Mouse (Mus musculus) embryonic facial prominence, embryonic 15.5 days (tissue): Measurements from ENCODE around the gene Clip4. TPM values are rescaled to one million over a fixed set of nuclear protein-coding genes. Genes with fewer than 3 reads are reported as not detected.
"Not testable (repeated sequence)": the region's sequence is repeated elsewhere in the genome, so short reads cannot be mapped to it uniquely, and the experiment has no call there.

Source experiments
- ATAC-seq: fragments of 200-750 bp; cut with Nextera tagmentation; 2 replicates; pipeline ENCODE4 v1.8.0; 2017; ENCODE audit warnings: low read depth, moderate TSS enrichment; ENCODE audit not compliant: insufficient number of reproducible peaks, low FRiP score, low TSS enrichment
- H3K27ac ChIP-seq: fragments of 300-500 bp; sonication (generic); replicated peaks from 2 replicates; pipeline ENCODE4 v1.5.1; 2015; ENCODE audit warnings: mild to moderate bottlenecking, inconsistent platforms
- H3K27me3 ChIP-seq: fragments of 300-500 bp; sonication (generic); 2 replicates; pipeline ENCODE4 v1.6.1; 2015; ENCODE audit warnings: inconsistent platforms
- H3K36me3 ChIP-seq: fragments of 300-500 bp; sonication (generic); 2 replicates; pipeline ENCODE4 v1.6.1; 2015; ENCODE audit warnings: mild to moderate bottlenecking, inconsistent platforms
- H3K4me1 ChIP-seq: fragments of 300-500 bp; sonication (generic); 2 replicates; pipeline ENCODE4 v1.6.1; 2015; ENCODE audit warnings: inconsistent platforms
- H3K4me2 ChIP-seq: fragments of 300-500 bp; sonication (generic); replicated peaks from 2 replicates; pipeline ENCODE4 v1.6.1; 2015; ENCODE audit warnings: mild to moderate bottlenecking, inconsistent platforms
- H3K4me3 ChIP-seq: fragments of 300-500 bp; sonication (generic); replicated peaks from 2 replicates; pipeline ENCODE4 v1.5.1; 2015; ENCODE audit warnings: mild to moderate bottlenecking, inconsistent platforms
- H3K9ac ChIP-seq: fragments of 300-500 bp; sonication (generic); 2 replicates; pipeline ENCODE4 v1.6.1; 2015; ENCODE audit warnings: inconsistent platforms
- H3K9me3 ChIP-seq: fragments of 300-500 bp; sonication (generic); replicated peaks from 2 replicates; pipeline ENCODE4 v1.6.1; 2016; ENCODE audit warnings: inconsistent platforms
- WGBS: fragments of 180-500 bp; shearing (Covaris S2); methylation state at CpG from one replicate; pipeline ENCODE4 v1.1.7; 2015; 5-methylcytosine and 5-hydroxymethylcytosine counted together
- polyA plus RNA-seq: library from polyadenylated mRNA; unstranded; fragments of >200 nt; fragmentation: Nextera tagmentation; extraction: Ambion mirVana; gene quantifications from 2 replicates; pipeline ENCODE4 v1.2.1, GENCODE M21; 2015

Gene Clip4
- polyA plus RNA-seq: 17.6 and 19.0 TPM in 2 replicates

GRCm38 (mm10) chr17:71768173-71768572 is at the start of gene Clip4:
TSS of gene Clip4 (plus strand) at chr17:71768473.
- WGBS: 43% methylated on average over 1 of the region's 1 CpGs
- H3K4me2 ChIP-seq, H3K4me1 ChIP-seq, H3K4me3 ChIP-seq, H3K9ac ChIP-seq, H3K27ac ChIP-seq, H3K27me3 ChIP-seq, ATAC-seq, H3K36me3 ChIP-seq, H3K9me3 ChIP-seq: not testable (repeated sequence)

DNA sequence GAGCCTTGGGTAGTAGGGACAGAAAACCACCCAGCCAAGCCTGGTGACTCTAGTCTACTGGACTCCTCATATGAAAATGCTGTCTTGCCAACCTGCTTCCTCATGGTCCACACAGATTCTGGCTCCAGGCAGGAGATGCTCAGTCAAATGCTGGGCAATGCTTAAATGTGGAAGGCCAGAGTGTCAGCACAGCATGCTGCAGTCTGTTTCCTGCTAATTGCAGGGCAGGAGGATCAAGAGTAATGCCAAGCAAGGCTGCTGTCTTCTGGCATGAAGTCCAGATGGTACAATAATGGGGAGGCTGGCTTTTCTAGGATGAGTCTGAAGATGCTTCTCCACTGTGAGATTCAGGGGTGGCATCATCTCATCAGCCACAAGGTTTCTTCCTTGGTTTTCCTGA is 47.8 kb upstream of the Clip4 start:
- Histone ChIP-seq H3K9me3 (no peaks in the 10 kb centered on the region), H3K36me3 (no peaks in the 10 kb centered on the region), H3K27me3 (no peaks in the 10 kb centered on the region), H3K4me1 (no peaks in the 10 kb centered on the region), H3K4me2 (no peak overlapping the region), H3K27ac (no peak overlapping the region), H3K9ac (no peak overlapping the region), H3K4me3 (no peak overlapping the region)
- ATAC-seq: no peak

- Histone ChIP-seq H3K9me3 (no peaks in the 10 kb centered on the region), H3K36me3 (no peaks in the 10 kb centered on the region), H3K9ac (no peak overlapping the region), H3K27me3 (no peaks in the 10 kb centered on the region), H3K4me2 (no peak overlapping the region), H3K27ac (no peak overlapping the region), H3K4me1 (no peaks in the 10 kb centered on the region), H3K4me3 (no peak overlapping the region)
- WGBS: 67% methylated on average over 3 of the region's 3 CpGs
- ATAC-seq: no peak
These were observed 47.3 kb upstream of the Clip4 start for GRCm38 (mm10) chr17:71721019-71721418.

DNA sequence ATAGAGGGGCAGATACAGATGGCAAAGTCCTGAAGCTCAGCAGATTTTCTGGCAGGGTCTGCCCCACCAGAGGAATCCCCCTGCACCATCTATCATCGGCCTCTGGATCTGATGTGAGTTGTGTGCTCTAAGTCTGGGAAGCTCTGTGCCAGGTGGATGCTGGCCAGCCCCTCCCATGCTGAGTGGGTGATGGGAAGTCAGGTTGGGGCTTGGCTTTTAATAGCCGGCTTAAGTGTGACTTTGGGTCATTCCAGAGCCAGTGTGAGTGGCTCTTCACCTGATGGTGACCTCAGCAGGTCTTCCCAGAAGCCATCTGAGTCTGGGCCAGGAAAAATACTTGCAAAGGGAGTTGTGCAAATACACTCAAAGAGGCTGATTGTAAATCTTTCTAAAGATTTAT is 37.6 kb upstream of the Clip4 start:
- Histone ChIP-seq H3K4me2 (no peak overlapping the region), H3K27ac (no peak overlapping the region), H3K9me3 (no peaks in the 10 kb centered on the region), H3K27me3 (no peaks in the 10 kb centered on the region), H3K4me3 (no peak overlapping the region), H3K4me1 (no peaks in the 10 kb centered on the region), H3K36me3 (no peaks in the 10 kb centered on the region), H3K9ac (no peak overlapping the region)
- 60% methylated on average over 2 of the region's 2 CpGs for WGBS
- ATAC-seq: no peak; the same call in 1 of the 2 replicates

GRCm38 (mm10) chr17:71736442-71736841 is 31.8 kb upstream of the Clip4 start:
- Histone ChIP-seq H3K9ac (no peak overlapping the region), H3K27me3 (no peaks in the 10 kb centered on the region), H3K4me3 (no peak overlapping the region), H3K4me2 (no peak overlapping the region), H3K36me3 (no peaks in the 10 kb centered on the region), H3K27ac (no peak overlapping the region), H3K4me1 (no peaks in the 10 kb centered on the region), H3K9me3 (no peaks in the 10 kb centered on the region)
- WGBS: 59% methylated on average over 3 of the region's 3 CpGs
- no peak for ATAC-seq

- 72% methylated on average over 3 of the region's 3 CpGs for WGBS
- Histone ChIP-seq H3K27me3 (no peaks in the 10 kb centered on the region), H3K4me2 (no peak overlapping the region), H3K27ac (no peak overlapping the region), H3K4me1 (peaks cover 6% of the 10 kb centered on the region; the same call in 1 of the 2 replicates), H3K9ac (no peak overlapping the region), H3K9me3 (no peaks in the 10 kb centered on the region), H3K4me3 (no peak overlapping the region), H3K36me3 (no peaks in the 10 kb centered on the region)
- no peak for ATAC-seq
These were observed 26.1 kb upstream of the Clip4 start for GRCm38 (mm10) chr17:71742156-71742555.

- H3K4me1 ChIP-seq: peaks cover 6% of the 10 kb centered on the region; the same call in 1 of the 2 replicates
- no peak overlapping the region for H3K4me3 ChIP-seq
- H3K9ac ChIP-seq: no peak overlapping the region
- H3K27ac ChIP-seq: no peak overlapping the region; the same call in 1 of the 2 replicates
- no peaks in the 10 kb centered on the region for H3K27me3 ChIP-seq
- peak; percentile 19; the same call in 1 of the 2 replicates for ATAC-seq
- H3K9me3 ChIP-seq: no peaks in the 10 kb centered on the region
- WGBS: 33% methylated on average over 5 of the region's 5 CpGs
- H3K36me3 ChIP-seq: no peaks in the 10 kb centered on the region
- no peak overlapping the region for H3K4me2 ChIP-seq
These were observed 25.3 kb upstream of the Clip4 start for GRCm38 (mm10) chr17:71742935-71743334.

- no peak overlapping the region for H3K4me3 ChIP-seq
- ATAC-seq: no peak
- 74% methylated on average over 9 of the region's 9 CpGs for WGBS
These were observed 22.2 kb upstream of the Clip4 start for GRCm38 (mm10) chr17:71746114-71746513.

DNA sequence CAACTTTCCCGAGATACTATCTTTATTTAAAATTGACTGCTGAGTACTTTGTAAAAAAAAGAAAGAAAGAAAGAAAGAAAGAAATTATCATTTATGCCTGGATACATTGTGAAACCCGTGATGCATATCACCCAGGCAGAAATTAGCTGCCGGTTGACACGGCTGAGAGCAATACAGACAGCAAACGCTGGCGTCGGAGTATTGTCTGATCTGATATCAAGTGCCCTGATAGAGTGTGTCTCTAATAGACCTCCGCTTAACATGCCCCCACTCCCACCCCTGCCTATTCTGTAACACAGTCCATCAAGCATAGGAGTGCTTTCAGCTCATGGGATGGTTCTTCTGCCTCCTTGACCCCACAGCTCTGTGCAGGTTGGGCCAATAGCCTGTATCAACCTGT is 20.7 kb upstream of the Clip4 start:
- no peak overlapping the region for H3K4me2 ChIP-seq
- no peak overlapping the region for H3K9ac ChIP-seq
- no peaks in the 10 kb centered on the region for H3K27me3 ChIP-seq
- 76% methylated on average over 8 of the region's 8 CpGs for WGBS
- ATAC-seq: no peak
- peaks cover 8% of the 10 kb centered on the region for H3K4me1 ChIP-seq
- H3K9me3 ChIP-seq: no peaks in the 10 kb centered on the region
- no peaks in the 10 kb centered on the region for H3K36me3 ChIP-seq
- no peak overlapping the region for H3K27ac ChIP-seq
- H3K4me3 ChIP-seq: no peak overlapping the region

More at GRCm38 (mm10) chr17:71746114-71746513, 22.2 kb upstream of the Clip4 start:
- Histone ChIP-seq H3K27ac (no peak overlapping the region), H3K27me3 (no peaks in the 10 kb centered on the region), H3K9ac (no peak overlapping the region), H3K4me1 (peaks cover 6% of the 10 kb centered on the region; the same call in 1 of the 2 replicates), H3K4me2 (no peak overlapping the region), H3K9me3 (no peaks in the 10 kb centered on the region), H3K36me3 (no peaks in the 10 kb centered on the region)

- H3K9ac ChIP-seq: no peak overlapping the region
- H3K27ac ChIP-seq: no peak overlapping the region
- peaks cover 7% of the 10 kb centered on the region; the same call in 1 of the 2 replicates for H3K4me1 ChIP-seq
- H3K9me3 ChIP-seq: no peaks in the 10 kb centered on the region
- no peak overlapping the region for H3K4me3 ChIP-seq
- no peak overlapping the region for H3K4me2 ChIP-seq
- 72% methylated on average over 9 of the region's 9 CpGs for WGBS
- no peak for ATAC-seq
- no peaks in the 10 kb centered on the region for H3K27me3 ChIP-seq
- H3K36me3 ChIP-seq: no peaks in the 10 kb centered on the region
These were observed 18.6 kb upstream of the Clip4 start for GRCm38 (mm10) chr17:71749616-71750168.

DNA sequence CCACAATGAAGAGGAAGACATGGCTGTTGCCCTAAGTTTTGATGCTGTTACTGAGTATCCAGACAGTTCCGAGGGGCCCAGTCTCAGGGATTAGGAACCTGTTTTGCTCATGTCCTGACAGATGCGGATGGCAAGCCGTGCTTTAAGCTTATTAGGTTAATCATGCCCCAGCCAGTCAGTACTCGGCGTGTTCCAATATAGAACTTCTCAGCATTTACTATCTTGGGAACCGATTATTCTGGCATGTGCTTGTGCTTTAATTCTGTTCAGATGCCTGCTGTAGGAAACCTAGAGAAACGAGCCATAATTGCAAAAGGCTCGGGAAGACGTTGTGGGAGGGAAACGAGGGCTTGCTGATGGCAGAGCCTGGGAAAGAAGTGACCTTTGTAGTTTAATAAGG is 15.4 kb upstream of the Clip4 start, which contains the start of gene Pcare:
Gene Pcare (minus strand): TSS at position 64 of the 400 bp plus-strand sequence.
- no peak within 1 kb of the TSS for H3K9ac ChIP-seq
- H3K27me3 ChIP-seq: no peaks in the 10 kb centered on the region
- no peaks in the 10 kb centered on the region for H3K36me3 ChIP-seq
- WGBS: 30% methylated on average over 10 of the region's 10 CpGs
- no peak for ATAC-seq
- H3K4me1 ChIP-seq: peaks cover 7% of the 10 kb centered on the region; the same call in 1 of the 2 replicates
- H3K4me3 ChIP-seq: no peak within 1 kb of the TSS
- no peak within 1 kb of the TSS for H3K4me2 ChIP-seq
- no peaks in the 10 kb centered on the region for H3K9me3 ChIP-seq
- 0 out of 2 replicates have a peak within 1 kb of the TSS, but pooled peaks have one; percentile 17 for H3K27ac ChIP-seq

- no peaks in the 10 kb centered on the region for H3K9me3 ChIP-seq
- no peak for ATAC-seq
- no peak overlapping the region for H3K4me2 ChIP-seq
- no peaks in the 10 kb centered on the region for H3K4me1 ChIP-seq
- H3K4me3 ChIP-seq: no peak overlapping the region
- H3K27ac ChIP-seq: no peak overlapping the region
- H3K36me3 ChIP-seq: no peaks in the 10 kb centered on the region
- no peaks in the 10 kb centered on the region for H3K27me3 ChIP-seq
- no peak overlapping the region for H3K9ac ChIP-seq
- 69% methylated on average over 7 of the region's 7 CpGs for whole genome bisulfite sequencing
These were observed 7.7 kb upstream of the Clip4 start for GRCm38 (mm10) chr17:71760536-71760935.
